Comparison of ENCODE assay signal across 10 mouse cellular contexts in the genomic region with DNA sequence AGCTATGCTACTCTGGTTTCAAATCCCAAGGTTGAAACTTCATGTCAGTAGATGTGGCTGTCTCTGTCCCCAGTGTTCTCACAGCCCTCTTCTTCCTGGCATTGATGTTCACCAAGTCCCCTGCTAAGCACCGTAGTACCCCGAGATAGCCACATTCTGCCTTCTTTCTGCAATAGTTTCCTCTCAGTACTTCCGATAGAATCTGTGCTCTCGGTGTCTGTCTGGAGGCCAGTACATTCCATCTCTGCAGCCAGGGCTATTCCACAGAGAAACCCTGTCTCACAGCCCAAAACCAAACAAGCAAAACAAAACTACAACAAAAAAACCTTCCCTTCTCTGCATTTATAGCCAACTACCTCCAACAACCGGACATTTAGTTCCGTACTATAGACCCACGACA. TPM values are rescaled to one million over a fixed set of nuclear protein-coding genes. Genes with fewer than 3 reads are reported as not detected.
A peak's percentile ranks its signal among the peaks of the same experiment; 100 is the strongest.
DNase-seq lines count a peak whose midpoint lies in the region; ATAC-seq lines count a peak whose summit lies in the region.
"Had no signal": no experiment of that assay in that cellular context is flagged by ENCODE, and none has a peak within 500 bp of the region (broad histone marks: within the 10 kb centered on the region; RNA-seq: fewer than 3 reads in every experiment).

No protein-coding gene starts in this region.

- intact Hi-C loops in gastrocnemius, postnatal 36 days (cut with DNase I), result loop anchor here (5.0 kb wide), 1 partner anchor 36 kb away; no protein-coding TSS in a partner anchor

- H3K4me3 ChIP-seq in forebrain, embryonic 10.5 days, result peak overlapping the region; percentile 67
- H3K4me3 ChIP-seq in forebrain, embryonic 16.5 days (replicated peaks; ENCODE audit: low read length), result no peak overlapping the region
- no peak overlapping the region for H3K4me3 ChIP-seq in kidney, embryonic 16.5 days (ENCODE audit: low read length)
- peak overlapping the region; percentile 62; the same call in 1 of the 2 replicates for H3K4me3 ChIP-seq in embryonic facial prominence, embryonic 13.5 days
- no peak overlapping the region; the same call in 1 of the 2 replicates for H3K4me3 ChIP-seq in liver, embryonic 15.5 days (replicated peaks)

- no peaks in the 10 kb centered on the region for H3K36me3 ChIP-seq in forebrain, embryonic 10.5 days (replicated peaks)
- no peaks in the 10 kb centered on the region for H3K36me3 ChIP-seq in forebrain, embryonic 16.5 days (ENCODE audit: control insufficient read depth, insufficient read depth)
- no peaks in the 10 kb centered on the region for H3K36me3 ChIP-seq in kidney, embryonic 16.5 days (ENCODE audit: insufficient read depth, low read length)
- no peaks in the 10 kb centered on the region for H3K36me3 ChIP-seq in embryonic facial prominence, embryonic 13.5 days
- no peaks in the 10 kb centered on the region for H3K36me3 ChIP-seq in liver, embryonic 15.5 days (replicated peaks)

- peaks cover 8% of the 10 kb centered on the region for H3K27me3 ChIP-seq in forebrain, embryonic 10.5 days (ENCODE audit: poor library complexity, severe bottlenecking)
- no peaks in the 10 kb centered on the region for H3K27me3 ChIP-seq in forebrain, embryonic 16.5 days (replicated peaks; ENCODE audit: control insufficient read depth, insufficient read depth, low read length)
- H3K27me3 ChIP-seq in kidney, embryonic 16.5 days (ENCODE audit: insufficient read depth, low read length), result no peaks in the 10 kb centered on the region
- H3K27me3 ChIP-seq in embryonic facial prominence, embryonic 13.5 days, result no peaks in the 10 kb centered on the region
- H3K27me3 ChIP-seq in liver, embryonic 15.5 days, result no peaks in the 10 kb centered on the region

- no peak for ATAC-seq in forebrain, embryonic 16.5 days
- no peak for ATAC-seq in kidney, embryonic 16.5 days (ENCODE audit: low FRiP score, low TSS enrichment)
- ATAC-seq in embryonic facial prominence, embryonic 13.5 days (ENCODE audit: insufficient number of reproducible peaks, insufficient read depth, low FRiP score, low TSS enrichment, low read depth), result no peak
- ATAC-seq in liver, embryonic 15.5 days (ENCODE audit: insufficient read depth), result no peak

- no peak for DNase-seq in forebrain, embryonic 10.5 days (ENCODE audit: extremely low spot score, low spot score)
- no peak for DNase-seq in kidney, postnatal 25 days
- no peak for DNase-seq in layer of hippocampus, postnatal 25 days (ENCODE audit: extremely low spot score in 1 of 2, low spot score in 1 of 2)
- no peak for DNase-seq in gastrocnemius, postnatal 36 days

- H3K4me2 ChIP-seq in forebrain, embryonic 16.5 days (ENCODE audit: low read length), result no peak overlapping the region
- H3K4me2 ChIP-seq in kidney, embryonic 16.5 days (replicated peaks; ENCODE audit: low read depth, low read length), result peak overlapping the region; percentile 90; the same call in 1 of the 2 replicates
- H3K4me2 ChIP-seq in embryonic facial prominence, embryonic 13.5 days, result peak overlapping the region; percentile 87
- peak overlapping the region; percentile 94 for H3K4me2 ChIP-seq in liver, embryonic 15.5 days

- H3K9ac ChIP-seq in forebrain, embryonic 16.5 days (replicated peaks; ENCODE audit: low read depth, low read length), result no peak overlapping the region
- no peak overlapping the region for H3K9ac ChIP-seq in kidney, embryonic 16.5 days (replicated peaks; ENCODE audit: low read length)
- H3K9ac ChIP-seq in embryonic facial prominence, embryonic 13.5 days, result no peak overlapping the region; the same call in 1 of the 2 replicates
- H3K9ac ChIP-seq in liver, embryonic 15.5 days, result no peak overlapping the region

- H3K4me1 ChIP-seq in forebrain, embryonic 10.5 days, result peaks cover 26% of the 10 kb centered on the region
- H3K4me1 ChIP-seq in forebrain, embryonic 16.5 days (replicated peaks; ENCODE audit: control insufficient read depth, insufficient read depth, low read length), result 0 out of 2 replicates have a peak, but pooled peaks cover 6% of the 10 kb centered on the region
- peaks cover 13% of the 10 kb centered on the region for H3K4me1 ChIP-seq in kidney, embryonic 16.5 days (ENCODE audit: insufficient read depth, low read length)
- H3K4me1 ChIP-seq in embryonic facial prominence, embryonic 13.5 days, result peaks cover 9% of the 10 kb centered on the region; the same call in 1 of the 2 replicates
- H3K4me1 ChIP-seq in liver, embryonic 15.5 days (replicated peaks), result peaks cover 40% of the 10 kb centered on the region

- 66% methylated on average over 7 of the region's 7 CpGs for WGBS in forebrain, embryonic 10.5 days
- 61% methylated on average over 7 of the region's 7 CpGs for WGBS in forebrain, embryonic 16.5 days
- 57% methylated on average over 7 of the region's 7 CpGs for WGBS in kidney, embryonic 16.5 days
- WGBS in embryonic facial prominence, embryonic 13.5 days, result 60% methylated on average over 7 of the region's 7 CpGs
- 63% methylated on average over 7 of the region's 7 CpGs for WGBS in liver, embryonic 15.5 days (ENCODE audit: insufficient replicate concordance)

- no peak overlapping the region for H3K27ac ChIP-seq in forebrain, embryonic 10.5 days
- H3K27ac ChIP-seq in forebrain, embryonic 16.5 days (ENCODE audit: low read length), result no peak overlapping the region
- no peak overlapping the region for H3K27ac ChIP-seq in kidney, embryonic 16.5 days (ENCODE audit: low read length)
- H3K27ac ChIP-seq in embryonic facial prominence, embryonic 13.5 days, result no peak overlapping the region
- no peak overlapping the region for H3K27ac ChIP-seq in liver, embryonic 15.5 days (replicated peaks)

- no peaks in the 10 kb centered on the region for H3K9me3 ChIP-seq in forebrain, embryonic 10.5 days
- H3K9me3 ChIP-seq in forebrain, embryonic 16.5 days (ENCODE audit: control insufficient read depth, low read length), result no peaks in the 10 kb centered on the region
- H3K9me3 ChIP-seq in kidney, embryonic 16.5 days (ENCODE audit: low read length), result no peaks in the 10 kb centered on the region
- no peaks in the 10 kb centered on the region for H3K9me3 ChIP-seq in embryonic facial prominence, embryonic 13.5 days
- H3K9me3 ChIP-seq in liver, embryonic 15.5 days (replicated peaks), result no peaks in the 10 kb centered on the region

RNA-seq across cellular contexts. Expression of a gene that starts 28.8 kb away (rescaled TPM):
- polyA plus RNA-seq in forebrain, embryonic 10.5 days (2016; fragmentation: Nextera tagmentation; extraction: Ambion mirVana), result 1.6 and 1.8 TPM in 2 replicates
- polyA plus RNA-seq in forebrain, embryonic 16.5 days (2015; fragmentation: Nextera tagmentation; extraction: Ambion mirVana), result 0.66 and 1.1 TPM in 2 replicates
- 0.37 and 0.69 TPM in 2 replicates for polyA plus RNA-seq in kidney, embryonic 16.5 days (2015; fragmentation: Nextera tagmentation; extraction: Ambion mirVana)
- 1.5 and 1.9 TPM in 2 replicates for polyA plus RNA-seq in embryonic facial prominence, embryonic 13.5 days (2015; fragmentation: Nextera tagmentation; extraction: Ambion mirVana)
- polyA plus RNA-seq in liver, embryonic 15.5 days (2015; fragmentation: Nextera tagmentation; extraction: Ambion mirVana), result 7.1 and 8.5 TPM in 2 replicates
- under 1 TPM in 1 of 2 experiments, not detected in 1; 0.12 TPM for total RNA-seq in layer of hippocampus, postnatal 25 days (2021)
- total RNA-seq in gastrocnemius, postnatal 36 days (2021), result 100 to 1,000 TPM; 612 to 621 TPM
- total RNA-seq: hematopoietic stem cell, adult 5-6 weeks had no signal

RNA-seq across cellular contexts. Expression of a gene that starts 44.1 kb away (rescaled TPM):
- 0.20 TPM in 1 of 2 replicates, not detected in the other for polyA plus RNA-seq in forebrain, embryonic 10.5 days (2016; fragmentation: Nextera tagmentation; extraction: Ambion mirVana)
- not detected in 2 replicates for polyA plus RNA-seq in forebrain, embryonic 16.5 days (2015; fragmentation: Nextera tagmentation; extraction: Ambion mirVana)
- 0.25 TPM in 1 of 2 replicates, not detected in the other for polyA plus RNA-seq in kidney, embryonic 16.5 days (2015; fragmentation: Nextera tagmentation; extraction: Ambion mirVana)
- 0.20 TPM in 1 of 2 replicates, not detected in the other for polyA plus RNA-seq in embryonic facial prominence, embryonic 13.5 days (2015; fragmentation: Nextera tagmentation; extraction: Ambion mirVana)
- not detected in 2 replicates for polyA plus RNA-seq in liver, embryonic 15.5 days (2015; fragmentation: Nextera tagmentation; extraction: Ambion mirVana)
- not detected for total RNA-seq in layer of hippocampus, postnatal 25 days (2021)
- not detected for total RNA-seq in gastrocnemius, postnatal 36 days (2021)
- total RNA-seq: hematopoietic stem cell, adult 5-6 weeks; layer of hippocampus, postnatal 14 days had no signal

Comparison
In these comparisons a context has a peak if more than half of its experiments do, and no peak if none do; other contexts are left out.
1. H3K4me3 ChIP-seq: peak in forebrain, embryonic 10.5 days (single experiment) and embryonic facial prominence, embryonic 13.5 days (single experiment); none in forebrain, embryonic 16.5 days (single experiment), kidney, embryonic 16.5 days (single experiment) and liver, embryonic 15.5 days (single experiment).